Mouse (Mus musculus) embryonic fibroblast, embryonic 13.5 days (primary cell): ENCODE measurements around the gene Kpna1.

Experiments
- CTCF ChIP-seq: IDR thresholded peaks from 2 replicates; pipeline ENCODE4 v1.5.1; 2011; ENCODE audit warnings: mild to moderate bottlenecking, control low read depth, low read length, moderate library complexity, borderline replicate concordance; ENCODE audit not compliant: insufficient read depth
- POLR2A ChIP-seq: IDR thresholded peaks from 2 replicates; pipeline ENCODE4 v1.6.1; 2011; ENCODE audit warnings: low read depth, mild to moderate bottlenecking, control low read depth, low read length, moderate library complexity

DNA sequence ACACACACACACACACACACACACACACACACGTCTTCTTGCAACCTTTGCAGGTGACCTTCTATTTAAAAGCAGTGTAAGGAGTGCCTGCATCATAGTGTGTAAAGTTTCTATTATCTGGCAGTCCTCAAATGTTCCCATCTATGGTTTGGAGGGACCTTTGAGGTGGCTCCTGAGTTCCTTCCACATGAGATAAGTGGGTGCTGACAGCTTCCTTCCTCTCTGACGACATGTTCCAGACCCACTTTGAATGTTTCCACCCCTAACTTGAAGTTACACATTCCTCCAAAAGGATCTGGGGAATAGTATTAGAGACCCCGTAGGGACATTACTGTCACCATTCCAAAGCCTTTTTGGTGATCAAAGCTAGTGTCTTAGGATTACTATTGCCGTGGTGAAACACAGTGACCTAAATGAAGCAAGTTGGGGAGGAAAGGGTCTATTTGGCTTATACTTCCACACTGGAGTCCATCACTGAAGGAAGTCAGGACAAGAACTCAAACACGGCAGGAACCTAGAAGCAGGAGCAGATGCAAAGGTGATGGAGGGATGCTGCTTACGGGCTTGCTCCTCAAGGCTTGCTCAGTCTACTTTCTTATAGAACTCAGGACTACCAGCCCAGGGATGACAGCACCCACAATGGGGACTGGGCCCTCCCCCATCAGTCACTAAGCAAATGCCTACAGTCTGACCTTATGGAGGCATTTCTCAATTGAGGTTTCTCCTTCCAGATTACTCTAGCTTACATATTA is 75.2 kb downstream of the Kpna1 start:
- TF ChIP-seq CTCF (no peak), POLR2A (no peak)
